ENCODE assay signal across 9 mouse cellular contexts in the genomic region with DNA sequence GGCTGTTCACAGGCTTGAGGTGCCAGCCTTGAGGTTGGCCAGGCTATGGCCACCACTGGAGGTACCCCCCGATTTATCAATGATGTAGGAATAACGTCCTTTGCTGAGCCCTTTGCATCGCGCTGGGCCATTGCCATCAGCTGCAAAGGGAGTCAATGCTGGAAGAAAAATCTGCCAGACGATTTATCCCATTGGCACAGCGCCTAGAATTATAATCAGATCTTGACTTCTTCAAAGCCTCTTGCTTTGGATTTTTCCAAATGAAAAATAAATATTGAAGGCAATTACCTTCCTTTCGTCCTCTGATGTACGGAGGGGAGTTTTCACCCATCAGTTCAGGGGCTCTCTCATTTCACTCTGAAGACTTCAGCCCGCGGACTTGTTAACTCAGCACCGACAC.
DNase-seq lines count a peak whose midpoint lies in the region; ATAC-seq and TF ChIP-seq lines count a peak whose summit lies in the region.
"Had no signal": no experiment of that assay in that cellular context is flagged by ENCODE, and none has a peak within 500 bp of the region (broad histone marks: within the 10 kb centered on the region; RNA-seq: fewer than 3 reads in every experiment).

No protein-coding gene starts in this region.

- 0 out of 2 replicates have a peak overlapping the region, but pooled peaks have one; percentile 19 for H3K4me2 ChIP-seq in hindbrain, postnatal 0 days (ENCODE audit: low read depth, low read length)
- no peak overlapping the region for H3K4me2 ChIP-seq in hindbrain, embryonic 11.5 days (replicated peaks; ENCODE audit: low read depth, low read length)
- peak overlapping the region; percentile 52 for H3K4me2 ChIP-seq in lung, embryonic 16.5 days (ENCODE audit: low read depth, low read length)
- no peak overlapping the region for H3K4me2 ChIP-seq in heart, embryonic 12.5 days
- H3K4me2 ChIP-seq: liver, embryonic 13.5 days had no signal

- TF ChIP-seq CTCF in hindbrain, postnatal 0 days (IDR thresholded peaks at IDR 0.05; ENCODE audit: low read depth) = no peak

- H3K36me3 ChIP-seq in hindbrain, postnatal 0 days (ENCODE audit: insufficient read depth, low read length) = no peaks in the 10 kb centered on the region
- no peaks in the 10 kb centered on the region for H3K36me3 ChIP-seq in hindbrain, embryonic 11.5 days (ENCODE audit: control insufficient read depth, insufficient read depth, low read length)
- H3K36me3 ChIP-seq in lung, embryonic 16.5 days (ENCODE audit: control insufficient read depth, insufficient read depth, low read length) = no peaks in the 10 kb centered on the region
- no peaks in the 10 kb centered on the region for H3K36me3 ChIP-seq in heart, embryonic 12.5 days
- H3K36me3 ChIP-seq: liver, embryonic 13.5 days had no signal

- ATAC-seq in hindbrain, postnatal 0 days = no peak
- no peak for ATAC-seq in hindbrain, embryonic 11.5 days (ENCODE audit: low FRiP score)
- peak; percentile 39 for ATAC-seq in lung, embryonic 16.5 days (ENCODE audit: low read depth)
- no peak for ATAC-seq in heart, embryonic 12.5 days (ENCODE audit: insufficient number of reproducible peaks, low FRiP score)

- H3K4me3 ChIP-seq in hindbrain, postnatal 0 days (ENCODE audit: low read length) = no peak overlapping the region
- no peak overlapping the region for H3K4me3 ChIP-seq in hindbrain, embryonic 11.5 days (ENCODE audit: low read depth, low read length)
- H3K4me3 ChIP-seq in lung, embryonic 16.5 days (ENCODE audit: low read length) = peak overlapping the region; percentile 25
- H3K4me3 ChIP-seq in heart, embryonic 12.5 days = no peak overlapping the region
- H3K4me3 ChIP-seq: liver, embryonic 13.5 days had no signal

- H3K27me3 ChIP-seq in hindbrain, postnatal 0 days (ENCODE audit: insufficient read depth, low read length) = no peaks in the 10 kb centered on the region
- no peaks in the 10 kb centered on the region for H3K27me3 ChIP-seq in hindbrain, embryonic 11.5 days (ENCODE audit: control insufficient read depth, insufficient read depth, low read length)
- no peaks in the 10 kb centered on the region for H3K27me3 ChIP-seq in lung, embryonic 16.5 days (ENCODE audit: control insufficient read depth, insufficient read depth, low read depth, low read length)
- H3K27me3 ChIP-seq in heart, embryonic 12.5 days (replicated peaks) = peaks cover 62% of the 10 kb centered on the region

- peak; percentile 10 for DNase-seq in adrenal gland, postnatal 10 days
- no peak for DNase-seq in adrenal gland, postnatal 25 days
- DNase-seq in hindbrain, postnatal 0 days (ENCODE audit: low spot score) = peak; percentile 33
- DNase-seq in hindbrain, embryonic 11.5 days (ENCODE audit: low spot score) = no peak
- DNase-seq in lung, postnatal 25 days (ENCODE audit: low spot score) = no peak
- DNase-seq in right cerebral cortex, postnatal 4 days = peak; percentile 21

- 0 out of 2 replicates have a peak, but pooled peaks cover 3% of the 10 kb centered on the region for H3K4me1 ChIP-seq in hindbrain, postnatal 0 days (ENCODE audit: insufficient read depth, low read length)
- no peaks in the 10 kb centered on the region for H3K4me1 ChIP-seq in hindbrain, embryonic 11.5 days (replicated peaks; ENCODE audit: control insufficient read depth, insufficient read depth, low read length)
- H3K4me1 ChIP-seq in lung, embryonic 16.5 days (replicated peaks; ENCODE audit: control insufficient read depth, insufficient read depth, low read length) = peaks cover 5% of the 10 kb centered on the region; the same call in 1 of the 2 replicates
- H3K4me1 ChIP-seq in heart, embryonic 12.5 days (replicated peaks) = no peaks in the 10 kb centered on the region

- no peak overlapping the region for H3K9ac ChIP-seq in hindbrain, postnatal 0 days (replicated peaks; ENCODE audit: low read length)
- H3K9ac ChIP-seq in hindbrain, embryonic 11.5 days (ENCODE audit: low read depth, low read length) = no peak overlapping the region
- H3K9ac ChIP-seq in lung, embryonic 16.5 days (ENCODE audit: low read length) = no peak overlapping the region; the same call in 1 of the 2 replicates
- no peak overlapping the region for H3K9ac ChIP-seq in heart, embryonic 12.5 days
- H3K9ac ChIP-seq: liver, embryonic 13.5 days had no signal

- H3K27ac ChIP-seq in hindbrain, postnatal 0 days = no peak overlapping the region
- no peak overlapping the region for H3K27ac ChIP-seq in hindbrain, embryonic 11.5 days (ENCODE audit: low read depth, low read length)
- H3K27ac ChIP-seq in lung, embryonic 16.5 days (ENCODE audit: low read length) = peak overlapping the region; percentile 60; the same call in 1 of the 2 replicates
- no peak overlapping the region for H3K27ac ChIP-seq in heart, embryonic 12.5 days (ENCODE audit: poor library complexity, severe bottlenecking)
- H3K27ac ChIP-seq: liver, embryonic 13.5 days had no signal

- H3K9me3 ChIP-seq in hindbrain, postnatal 0 days (ENCODE audit: low read length) = no peaks in the 10 kb centered on the region
- H3K9me3 ChIP-seq in hindbrain, embryonic 11.5 days (ENCODE audit: control insufficient read depth, low read length) = no peaks in the 10 kb centered on the region
- no peaks in the 10 kb centered on the region for H3K9me3 ChIP-seq in lung, embryonic 16.5 days (ENCODE audit: control insufficient read depth, low read length)
- H3K9me3 ChIP-seq in heart, embryonic 12.5 days (replicated peaks) = no peaks in the 10 kb centered on the region
- H3K9me3 ChIP-seq: liver, embryonic 13.5 days had no signal

- 58% methylated on average over 11 of the region's 11 CpGs for WGBS in hindbrain, postnatal 0 days
- WGBS in hindbrain, embryonic 11.5 days = 83% methylated on average over 11 of the region's 11 CpGs
- 34% methylated on average over 11 of the region's 11 CpGs for WGBS in lung, embryonic 16.5 days
- WGBS in heart, embryonic 12.5 days = 65% methylated on average over 11 of the region's 11 CpGs

Comparison
In these comparisons a context has a peak if more than half of its experiments do, and no peak if none do; other contexts are left out.
1. DNase-seq: peak in adrenal gland, postnatal 10 days (single experiment), hindbrain, postnatal 0 days (single experiment) and right cerebral cortex, postnatal 4 days (single experiment); none in adrenal gland, postnatal 25 days (single experiment), hindbrain, embryonic 11.5 days (single experiment) and lung, postnatal 25 days (single experiment).
2. H3K4me2 ChIP-seq: peak in hindbrain, postnatal 0 days (single experiment) and lung, embryonic 16.5 days (single experiment); none in hindbrain, embryonic 11.5 days (single experiment) and heart, embryonic 12.5 days (single experiment).